ENCODE assay signal across 9 mouse cellular contexts in genomic region chr7:128779305-128779704, GRCm38 (mm10). TPM values are rescaled to one million over a fixed set of nuclear protein-coding genes. Genes with fewer than 3 reads are reported as not detected.
DNase-seq lines count a peak whose midpoint lies in the region; ATAC-seq and TF ChIP-seq lines count a peak whose summit lies in the region.
"Had no signal": no experiment of that assay in that cellular context is flagged by ENCODE, and none has a peak within 500 bp of the region (broad histone marks: within the 10 kb centered on the region; RNA-seq: fewer than 3 reads in every experiment).

No protein-coding gene starts in this region.

- TF ChIP-seq POLR2A in small intestine, adult 2 months (IDR thresholded peaks at IDR 0.05; ENCODE audit: low read depth, low read length) = no peak

- H3K4me1 ChIP-seq in heart, embryonic 11.5 days (ENCODE audit: control insufficient read depth, insufficient read depth, low read length) = no peaks in the 10 kb centered on the region
- H3K4me1 ChIP-seq in small intestine, adult 2 months (ENCODE audit: control insufficient read depth, insufficient read depth, insufficient read length, low read length) = no peaks in the 10 kb centered on the region
- H3K4me1 ChIP-seq: embryonic facial prominence, embryonic 12.5 days had no signal

- H3K9ac ChIP-seq in heart, embryonic 11.5 days (ENCODE audit: low read depth, low read length) = no peak overlapping the region
- H3K9ac ChIP-seq: embryonic facial prominence, embryonic 12.5 days had no signal

- DNase-seq in heart, postnatal 14 days = peak; percentile 35 to 54
- DNase-seq in WW6 (ENCODE audit: low read depth, low spot score) = peak; percentile 28
- peak; percentile 44 to 68 for DNase-seq in cerebellum, postnatal 4 days (ENCODE audit: low spot score in 2 of 2)
- peak; percentile 26 for DNase-seq in layer of hippocampus, adult 9-11 months

- no peak overlapping the region for H3K4me3 ChIP-seq in heart, embryonic 11.5 days (ENCODE audit: low read depth, low read length)
- H3K4me3 ChIP-seq in small intestine, adult 2 months (ENCODE audit: low read depth, low read length) = no peak overlapping the region
- H3K4me3 ChIP-seq: embryonic facial prominence, embryonic 12.5 days had no signal

- TF ChIP-seq CTCF in small intestine, adult 2 months (IDR thresholded peaks at IDR 0.05; ENCODE audit: extremely low read depth, insufficient read length, insufficient replicate concordance, low read depth, low read length) = peak; percentile 65; the same call in 1 of the 2 replicates

- no peaks in the 10 kb centered on the region for H3K27me3 ChIP-seq in heart, embryonic 11.5 days (ENCODE audit: control insufficient read depth, insufficient read depth, low read length)
- no peaks in the 10 kb centered on the region for H3K27me3 ChIP-seq in small intestine, adult 2 months (ENCODE audit: control insufficient read depth, insufficient read depth, low read length)
- H3K27me3 ChIP-seq: embryonic facial prominence, embryonic 12.5 days had no signal

- ATAC-seq in heart, embryonic 11.5 days (replicated peaks; ENCODE audit: insufficient number of reproducible peaks, low FRiP score, low TSS enrichment) = no peak
- ATAC-seq in granulocyte monocyte progenitor cell, adult 5-6 weeks (replicated peaks; ENCODE audit: poor library complexity, severe bottlenecking) = peak; percentile 63
- ATAC-seq in megakaryocyte progenitor cell, adult 5-6 weeks (replicated peaks; ENCODE audit: poor library complexity) = peak; percentile 97

- no peaks in the 10 kb centered on the region for H3K9me3 ChIP-seq in heart, embryonic 11.5 days (replicated peaks; ENCODE audit: control insufficient read depth, low read length)
- H3K9me3 ChIP-seq: embryonic facial prominence, embryonic 12.5 days had no signal

- intact Hi-C loops in heart, postnatal 14 days (cut with DNase I) = no loop called here

- peaks cover 40% of the 10 kb centered on the region for H3K36me3 ChIP-seq in heart, embryonic 11.5 days (ENCODE audit: control insufficient read depth, insufficient read depth, low read length)
- H3K36me3 ChIP-seq in small intestine, adult 2 months (ENCODE audit: control insufficient read depth, insufficient read depth, low read length) = peaks cover 75% of the 10 kb centered on the region

- 60% methylated on average over 6 of the region's 6 CpGs for WGBS in heart, embryonic 11.5 days (ENCODE audit: insufficient replicate concordance)
- 47% methylated on average over 6 of the region's 6 CpGs for WGBS in small intestine, adult 2 months

- H3K4me2 ChIP-seq in heart, embryonic 11.5 days = no peak overlapping the region
- H3K4me2 ChIP-seq: embryonic facial prominence, embryonic 12.5 days had no signal

- no peak overlapping the region for H3K27ac ChIP-seq in heart, embryonic 11.5 days (ENCODE audit: low read depth, low read length)
- no peak overlapping the region for H3K27ac ChIP-seq in small intestine, adult 2 months (ENCODE audit: insufficient read depth, low read depth, low read length)
- H3K27ac ChIP-seq: embryonic facial prominence, embryonic 12.5 days had no signal

RNA-seq across cellular contexts. Expression of gene Sec23ip, which starts 34.6 kb away (rescaled TPM):
- 10 to 100 TPM; 27.7 to 31.6 TPM for total RNA-seq in heart, postnatal 14 days (2021)
- polyA plus RNA-seq in heart, embryonic 11.5 days (2014; fragmentation: Nextera tagmentation; extraction: Ambion mirVana) = 36.9 and 39.8 TPM in 2 replicates
- total RNA-seq in granulocyte monocyte progenitor cell, adult 5-6 weeks (2014; fragmentation: Nextera tagmentation) = 29.6 and 32.0 TPM in 2 replicates
- total RNA-seq in granulocyte monocyte progenitor cell, adult 5-6 weeks (2017) = 42.6 and 46.0 TPM in 2 replicates
- total RNA-seq in megakaryocyte progenitor cell, adult 5-6 weeks (2015) = 36.5 and 38.7 TPM in 2 replicates
- total RNA-seq in megakaryocyte progenitor cell, adult 5-6 weeks (2017) = 48.2 and 54.3 TPM in 2 replicates
- 7.8 and 19.1 TPM in 2 replicates for polyA plus RNA-seq in small intestine, adult 2 months (2012; rRNA removed)

RNA-seq across cellular contexts. Expression of gene Mcmbp, which starts 39.0 kb away (rescaled TPM):
- 10 to 100 TPM; 26.3 to 27.2 TPM for total RNA-seq in heart, postnatal 14 days (2021)
- polyA plus RNA-seq in heart, embryonic 11.5 days (2014; fragmentation: Nextera tagmentation; extraction: Ambion mirVana) = 43.1 and 43.5 TPM in 2 replicates
- total RNA-seq in granulocyte monocyte progenitor cell, adult 5-6 weeks (2014; fragmentation: Nextera tagmentation) = 87.6 and 96.3 TPM in 2 replicates
- total RNA-seq in granulocyte monocyte progenitor cell, adult 5-6 weeks (2017) = 64.0 and 73.3 TPM in 2 replicates
- 99.5 and 102 TPM in 2 replicates for total RNA-seq in megakaryocyte progenitor cell, adult 5-6 weeks (2015)
- total RNA-seq in megakaryocyte progenitor cell, adult 5-6 weeks (2017) = 70.9 and 71.7 TPM in 2 replicates
- 15.4 and 36.0 TPM in 2 replicates for polyA plus RNA-seq in small intestine, adult 2 months (2012; rRNA removed)
